Mouse (Mus musculus) intestine, embryonic 16.5 days (tissue): ENCODE measurements around the gene Traf3ip1. TPM values are rescaled to one million over a fixed set of nuclear protein-coding genes. Genes with fewer than 3 reads are reported as not detected.

ENCODE experiments used
- ATAC-seq: fragments of 200-750 bp; cut with Nextera tagmentation; 2 replicates; pipeline ENCODE4 v1.8.0; 2017; ENCODE audit warnings: moderate TSS enrichment, moderate library complexity
- H3K27ac ChIP-seq: fragments of 300-500 bp; sonication (generic); 2 replicates; pipeline ENCODE4 v1.5.1; 2014; ENCODE audit warnings: mild to moderate bottlenecking, low read length
- H3K27me3 ChIP-seq: fragments of 300-500 bp; sonication (generic); replicated peaks from 2 replicates; pipeline ENCODE4 v1.6.1; 2014; ENCODE audit warnings: low read length, control low read depth, mixed read lengths; ENCODE audit not compliant: control insufficient read depth, insufficient read depth
- H3K36me3 ChIP-seq: fragments of 300-500 bp; sonication (generic); 2 replicates; pipeline ENCODE4 v1.6.1; 2014; ENCODE audit warnings: low read length, control low read depth; ENCODE audit not compliant: control insufficient read depth, insufficient read depth
- H3K4me1 ChIP-seq: fragments of 300-500 bp; sonication (generic); 2 replicates; pipeline ENCODE4 v1.6.1; 2014; ENCODE audit warnings: low read length, control low read depth, mixed read lengths; ENCODE audit not compliant: control insufficient read depth, insufficient read depth
- H3K4me2 ChIP-seq: fragments of 300-500 bp; sonication (generic); 2 replicates; pipeline ENCODE4 v1.6.1; 2014; ENCODE audit warnings: low read depth, low read length, control low read depth
- H3K4me3 ChIP-seq: fragments of 300-500 bp; sonication (generic); 2 replicates; pipeline ENCODE4 v1.5.1; 2014; ENCODE audit warnings: mild to moderate bottlenecking, low read length
- H3K9ac ChIP-seq: fragments of 300-500 bp; sonication (generic); 2 replicates; pipeline ENCODE4 v1.6.1; 2014; ENCODE audit warnings: low read depth, low read length
- H3K9me3 ChIP-seq: fragments of 300-500 bp; sonication (generic); 2 replicates; pipeline ENCODE4 v1.6.1; 2016; ENCODE audit warnings: low read length, control low read depth; ENCODE audit not compliant: control insufficient read depth
- WGBS: fragments of 180-500 bp; shearing (Covaris S2); extraction: QIAGEN DNeasy Blood & Tissue Kit; methylation state at CpG from one replicate; pipeline ENCODE4 v1.1.7; 2014; 5-methylcytosine and 5-hydroxymethylcytosine counted together
- polyA plus RNA-seq: library from polyadenylated mRNA; unstranded; fragments of >200 nt; fragmentation: Nextera tagmentation; extraction: Ambion mirVana; gene quantifications from 2 replicates; pipeline ENCODE4 v1.2.1, GENCODE M21; 2015

Gene Traf3ip1
- polyA plus RNA-seq, 1 experiment from 2014 or later, result 6.7 TPM

- H3K36me3 ChIP-seq, result no peaks in the 10 kb centered on the region
- H3K27ac ChIP-seq, result no peak overlapping the region
- no peak overlapping the region for H3K9ac ChIP-seq
- ATAC-seq, result peak; percentile 88
- peaks cover 4% of the 10 kb centered on the region; the same call in 1 of the 2 replicates for H3K4me1 ChIP-seq
- no peaks in the 10 kb centered on the region for H3K9me3 ChIP-seq
- no peaks in the 10 kb centered on the region for H3K27me3 ChIP-seq
- 35% methylated on average over 10 of the region's 10 CpGs for WGBS
- no peak overlapping the region for H3K4me2 ChIP-seq
- H3K4me3 ChIP-seq, result no peak overlapping the region
These were observed 11.0 kb upstream of the Traf3ip1 start for GRCm38 (mm10) chr1:91483304-91484010.

- H3K36me3 ChIP-seq, result no peaks in the 10 kb centered on the region
- H3K27ac ChIP-seq, result no peak overlapping the region
- WGBS, result 73% methylated on average over 5 of the region's 5 CpGs
- peaks cover 4% of the 10 kb centered on the region; the same call in 1 of the 2 replicates for H3K4me1 ChIP-seq
- H3K9me3 ChIP-seq, result no peaks in the 10 kb centered on the region
- ATAC-seq, result no peak
- H3K4me3 ChIP-seq, result no peak overlapping the region
- no peak overlapping the region for H3K9ac ChIP-seq
- no peak overlapping the region for H3K4me2 ChIP-seq
- no peaks in the 10 kb centered on the region for H3K27me3 ChIP-seq
These were observed 10.5 kb upstream of the Traf3ip1 start for GRCm38 (mm10) chr1:91484011-91484346.

GRCm38 (mm10) chr1:91485422-91485821 lies 9.0 kb upstream of the Traf3ip1 start:
- Histone ChIP-seq H3K27ac (no peak overlapping the region), H3K9ac (no peak overlapping the region), H3K4me1 (peaks cover 4% of the 10 kb centered on the region; the same call in 1 of the 2 replicates), H3K36me3 (no peaks in the 10 kb centered on the region), H3K4me2 (no peak overlapping the region), H3K9me3 (no peaks in the 10 kb centered on the region), H3K4me3 (no peak overlapping the region), H3K27me3 (no peaks in the 10 kb centered on the region)
- no peak for ATAC-seq
- 73% methylated on average over 3 of the region's 3 CpGs for WGBS

- Histone ChIP-seq H3K27ac (no peak overlapping the region), H3K4me2 (no peak overlapping the region), H3K9me3 (no peaks in the 10 kb centered on the region), H3K4me1 (peaks cover 4% of the 10 kb centered on the region; the same call in 1 of the 2 replicates), H3K4me3 (no peak overlapping the region), H3K27me3 (no peaks in the 10 kb centered on the region), H3K36me3 (no peaks in the 10 kb centered on the region), H3K9ac (no peak overlapping the region)
- WGBS, result 85% methylated on average over 3 of the region's 3 CpGs
- no peak for ATAC-seq
These were observed 8.3 kb upstream of the Traf3ip1 start for GRCm38 (mm10) chr1:91486165-91486564.

GRCm38 (mm10) chr1:91490322-91490721 lies 4.1 kb upstream of the Traf3ip1 start:
- Histone ChIP-seq H3K27me3 (no peaks in the 10 kb centered on the region), H3K27ac (no peak overlapping the region), H3K36me3 (no peaks in the 10 kb centered on the region), H3K9ac (no peak overlapping the region), H3K4me1 (peaks cover 3% of the 10 kb centered on the region), H3K4me3 (no peak overlapping the region), H3K4me2 (no peak overlapping the region), H3K9me3 (no peaks in the 10 kb centered on the region)
- ATAC-seq, result no peak
- WGBS, result 47% methylated on average over 1 of the region's 1 CpGs

GRCm38 (mm10) chr1:91492740-91493139 lies 1.7 kb upstream of the Traf3ip1 start:
- no peaks in the 10 kb centered on the region for H3K27me3 ChIP-seq
- no peak overlapping the region for H3K27ac ChIP-seq
- no peaks in the 10 kb centered on the region for H3K9me3 ChIP-seq
- peaks cover 10% of the 10 kb centered on the region for H3K4me1 ChIP-seq
- H3K4me3 ChIP-seq, result no peak overlapping the region
- no peak for ATAC-seq
- no peaks in the 10 kb centered on the region for H3K36me3 ChIP-seq
- 51% methylated on average over 2 of the region's 2 CpGs for WGBS
- no peak overlapping the region for H3K9ac ChIP-seq
- H3K4me2 ChIP-seq, result no peak overlapping the region

- no peaks in the 10 kb centered on the region for H3K27me3 ChIP-seq
- H3K9ac ChIP-seq, result peak overlapping the region; percentile 53
- WGBS, result 38% methylated on average over 3 of the region's 3 CpGs
- H3K36me3 ChIP-seq, result no peaks in the 10 kb centered on the region
- peak overlapping the region; percentile 91; the same call in 1 of the 2 replicates for H3K4me3 ChIP-seq
- peak overlapping the region; percentile 90 for H3K4me2 ChIP-seq
- 0 out of 2 replicates have a peak, but pooled peaks have one; percentile 16 for ATAC-seq
- peaks cover 10% of the 10 kb centered on the region for H3K4me1 ChIP-seq
- no peaks in the 10 kb centered on the region for H3K9me3 ChIP-seq
- H3K27ac ChIP-seq, result no peak overlapping the region
These were observed 509 bp upstream of the Traf3ip1 start for GRCm38 (mm10) chr1:91493938-91494337.

- 38% methylated on average over 5 of the region's 5 CpGs for WGBS
- H3K27ac ChIP-seq, result no peak overlapping the region
These were observed 874 bp downstream of the Traf3ip1 start for GRCm38 (mm10) chr1:91495321-91495720.

GRCm38 (mm10) chr1:91498579-91498978 lies 4.1 kb downstream of the Traf3ip1 start:
- ATAC-seq, result no peak
- 95% methylated on average over 6 of the region's 6 CpGs for WGBS
- Histone ChIP-seq H3K4me1 (peaks cover 10% of the 10 kb centered on the region), H3K27ac (no peak overlapping the region), H3K9me3 (no peaks in the 10 kb centered on the region), H3K36me3 (peaks cover 3% of the 10 kb centered on the region; the same call in 1 of the 2 replicates), H3K4me2 (no peak overlapping the region), H3K4me3 (no peak overlapping the region), H3K27me3 (no peaks in the 10 kb centered on the region), H3K9ac (no peak overlapping the region)

More at GRCm38 (mm10) chr1:91495321-91495720, 874 bp downstream of the Traf3ip1 start:
- Histone ChIP-seq H3K27me3 (no peaks in the 10 kb centered on the region), H3K9ac (peak overlapping the region; percentile 84), H3K36me3 (no peaks in the 10 kb centered on the region), H3K9me3 (no peaks in the 10 kb centered on the region), H3K4me3 (peak overlapping the region; percentile 91), H3K4me1 (peaks cover 10% of the 10 kb centered on the region), H3K4me2 (peak overlapping the region; percentile 90)
- no peak for ATAC-seq
